ENCODE assay signal across 10 mouse cellular contexts in genomic region chr17:23841145-23841544, GRCm38 (mm10). TPM values are rescaled to one million over a fixed set of nuclear protein-coding genes. Genes with fewer than 3 reads are reported as not detected.
DNase-seq lines count a peak whose midpoint lies in the region; ATAC-seq and TF ChIP-seq lines count a peak whose summit lies in the region.
"Had no signal": no experiment of that assay in that cellular context is flagged by ENCODE, and none has a peak within 500 bp of the region (broad histone marks: within the 10 kb centered on the region; RNA-seq: fewer than 3 reads in every experiment).

No protein-coding gene starts in this region.

- no peak overlapping the region for H3K27ac ChIP-seq in kidney, postnatal 0 days

- H3K9ac ChIP-seq in kidney, postnatal 0 days (ENCODE audit: low read depth, low read length), result no peak overlapping the region

- no peaks in the 10 kb centered on the region for H3K36me3 ChIP-seq in kidney, postnatal 0 days (ENCODE audit: insufficient read depth, low read length)

- no peak for ATAC-seq in cerebellum, adult (ENCODE audit: insufficient number of reproducible peaks, low FRiP score, low TSS enrichment)
- no peak for ATAC-seq in kidney, postnatal 0 days (replicated peaks; ENCODE audit: low FRiP score, low read depth)
- ATAC-seq in megakaryocyte, adult 5-6 weeks (ENCODE audit: poor library complexity, severe bottlenecking), result peak; percentile 80

- H3K4me3 ChIP-seq in kidney, postnatal 0 days (replicated peaks; ENCODE audit: low read depth, low read length), result no peak overlapping the region
- H3K4me3 ChIP-seq: myocyte had no signal

- DNase-seq in cerebellum, adult 11-12 months, result peak; percentile 27
- DNase-seq in urinary bladder, postnatal 14 days (ENCODE audit: low spot score), result peak; percentile 66
- DNase-seq in urinary bladder, postnatal 4 days (ENCODE audit: low spot score in 2 of 2), result no peak
- peak; percentile 61 for DNase-seq in embryo, embryonic 9.5 days (ENCODE audit: extremely low spot score)
- peak; percentile 85 for DNase-seq in kidney, postnatal 0 days (ENCODE audit: low spot score)
- peak; percentile 64 to 85 for DNase-seq in spleen, postnatal 4 days (ENCODE audit: low spot score in 2 of 2)

- TF ChIP-seq CTCF in kidney, postnatal 0 days (IDR thresholded peaks at IDR 0.05; ENCODE audit: low read depth), result peak; percentile 79

- no peaks in the 10 kb centered on the region for H3K9me3 ChIP-seq in kidney, postnatal 0 days (replicated peaks; ENCODE audit: low read length)

- H3K4me2 ChIP-seq in kidney, postnatal 0 days (ENCODE audit: low read length), result no peak overlapping the region

- no peaks in the 10 kb centered on the region for H3K27me3 ChIP-seq in kidney, postnatal 0 days (ENCODE audit: insufficient read depth, low read length)

- no peaks in the 10 kb centered on the region for H3K4me1 ChIP-seq in kidney, postnatal 0 days (replicated peaks; ENCODE audit: insufficient read depth, low read length)

- 32% methylated on average over 4 of the region's 4 CpGs for WGBS in kidney, postnatal 0 days

RNA-seq across cellular contexts. Expression of gene Prss32, which starts 2.5 kb away (rescaled TPM):
- not detected in 2 replicates for polyA plus RNA-seq in kidney, postnatal 0 days (2015; fragmentation: Nextera tagmentation; extraction: Ambion mirVana)
- total RNA-seq in megakaryocyte, adult 5-6 weeks (2015), result not detected in 2 replicates
- total RNA-seq in megakaryocyte, adult 5-6 weeks (2017), result not detected in 2 replicates
- polyA plus RNA-seq: heart, embryonic 14.5 days had no signal

RNA-seq across cellular contexts. Expression of gene Prss41, which starts 2.8 kb away (rescaled TPM):
- 2.8 and 3.1 TPM in 2 replicates for polyA plus RNA-seq in kidney, postnatal 0 days (2015; fragmentation: Nextera tagmentation; extraction: Ambion mirVana)
- not detected in 2 replicates for total RNA-seq in megakaryocyte, adult 5-6 weeks (2015)
- total RNA-seq in megakaryocyte, adult 5-6 weeks (2017), result not detected in 2 replicates
- polyA plus RNA-seq: heart, embryonic 14.5 days had no signal

RNA-seq across cellular contexts. Expression of gene Prss33, which starts 5.3 kb away (rescaled TPM):
- polyA plus RNA-seq in kidney, postnatal 0 days (2015; fragmentation: Nextera tagmentation; extraction: Ambion mirVana), result 0.11 TPM in 1 of 2 replicates, not detected in the other
- not detected in 2 replicates for total RNA-seq in megakaryocyte, adult 5-6 weeks (2015)
- total RNA-seq in megakaryocyte, adult 5-6 weeks (2017), result not detected in 2 replicates
- polyA plus RNA-seq: heart, embryonic 14.5 days; myocyte had no signal

RNA-seq across cellular contexts. Expression of gene Elob, which starts 12.2 kb away (rescaled TPM):
- 1,058 and 1,143 TPM in 2 replicates for polyA plus RNA-seq in kidney, postnatal 0 days (2015; fragmentation: Nextera tagmentation; extraction: Ambion mirVana)
- 283 and 294 TPM in 2 replicates for total RNA-seq in megakaryocyte, adult 5-6 weeks (2015)
- total RNA-seq in megakaryocyte, adult 5-6 weeks (2017), result 113 and 140 TPM in 2 replicates

RNA-seq across cellular contexts. Expression of gene Prss21, which starts 26.7 kb away (rescaled TPM):
- not detected in 2 replicates for polyA plus RNA-seq in kidney, postnatal 0 days (2015; fragmentation: Nextera tagmentation; extraction: Ambion mirVana)
- total RNA-seq in megakaryocyte, adult 5-6 weeks (2015), result not detected in 2 replicates
- total RNA-seq in megakaryocyte, adult 5-6 weeks (2017), result not detected in 2 replicates
- polyA plus RNA-seq: heart, embryonic 14.5 days; myocyte had no signal

Comparison
In these comparisons a context has a peak if more than half of its experiments do, and no peak if none do; other contexts are left out.
1. DNase-seq: peak in cerebellum, adult 11-12 months (single experiment), urinary bladder, postnatal 14 days (single experiment), embryo, embryonic 9.5 days (single experiment), kidney, postnatal 0 days (single experiment) and spleen, postnatal 4 days (2 of 2); none in urinary bladder, postnatal 4 days (0 of 2).